16 mouse cellular contexts compared by ENCODE assay signal in the genomic region with DNA sequence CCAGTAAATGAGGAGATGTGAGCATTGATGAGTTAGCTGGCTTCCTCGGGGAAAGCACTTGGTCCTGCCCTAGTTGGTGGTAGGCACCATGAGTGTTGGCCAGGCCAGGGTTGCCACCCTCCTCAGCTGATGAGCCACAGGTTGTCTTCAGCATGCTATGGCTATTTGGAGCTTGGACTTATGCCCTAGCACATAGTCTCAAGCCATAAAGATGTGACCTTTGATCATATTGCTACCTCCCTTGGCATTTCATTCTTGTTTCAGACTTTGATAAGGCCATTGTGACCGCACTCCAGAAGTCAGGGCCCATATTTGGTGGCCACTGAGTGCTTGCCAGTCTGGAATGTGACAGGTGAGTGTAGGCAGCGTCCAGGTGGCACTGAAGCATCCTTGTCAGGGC. TPM values are rescaled to one million over a fixed set of nuclear protein-coding genes. Genes with fewer than 3 reads are reported as not detected.
DNase-seq lines count a peak whose midpoint lies in the region; ATAC-seq lines count a peak whose summit lies in the region.
"Had no signal": no experiment of that assay in that cellular context is flagged by ENCODE, and none has a peak within 500 bp of the region (broad histone marks: within the 10 kb centered on the region; RNA-seq: fewer than 3 reads in every experiment).

No protein-coding gene starts in this region.

- peak overlapping the region; percentile 28; the same call in 1 of the 2 replicates for H3K4me3 ChIP-seq in heart, embryonic 10.5 days
- H3K4me3 ChIP-seq in lung, embryonic 15.5 days = no peak overlapping the region
- H3K4me3 ChIP-seq in intestine, embryonic 16.5 days (ENCODE audit: low read length) = no peak overlapping the region
- no peak overlapping the region for H3K4me3 ChIP-seq in stomach, embryonic 15.5 days (replicated peaks)
- H3K4me3 ChIP-seq: hindbrain, embryonic 15.5 days; kidney, embryonic 15.5 days; layer of hippocampus, adult 2 months; left cerebral cortex, adult 2 months; liver, embryonic 15.5 days had no signal

- H3K4me2 ChIP-seq in lung, embryonic 15.5 days = no peak overlapping the region
- H3K4me2 ChIP-seq in intestine, embryonic 16.5 days (ENCODE audit: low read depth, low read length) = no peak overlapping the region
- H3K4me2 ChIP-seq in stomach, embryonic 15.5 days = no peak overlapping the region
- H3K4me2 ChIP-seq: hindbrain, embryonic 15.5 days; kidney, embryonic 15.5 days; liver, embryonic 15.5 days had no signal

- no peak for DNase-seq in heart, embryonic 10.5 days (ENCODE audit: low spot score)
- DNase-seq in heart, postnatal 10 days = no peak
- DNase-seq in lung, postnatal 10 days = no peak
- DNase-seq in kidney, adult 8-10 months = no peak
- no peak for DNase-seq in frontal cortex, adult 2 months (ENCODE audit: extremely low spot score in 1 of 2, low spot score in 1 of 2)
- DNase-seq: cerebellum, postnatal 25 days; forebrain, postnatal 0 days had no signal

- no peak for ATAC-seq in lung, embryonic 15.5 days (ENCODE audit: borderline replicate concordance, extremely low read depth, low FRiP score, low TSS enrichment)
- peak; percentile 70 for ATAC-seq in intestine, embryonic 16.5 days
- ATAC-seq in stomach, embryonic 15.5 days (ENCODE audit: insufficient read depth, low FRiP score, low read depth) = no peak
- ATAC-seq: forebrain, postnatal 0 days; Patski had no signal

- no peaks in the 10 kb centered on the region for H3K9me3 ChIP-seq in heart, embryonic 10.5 days
- H3K9me3 ChIP-seq in lung, embryonic 15.5 days = no peaks in the 10 kb centered on the region
- no peaks in the 10 kb centered on the region for H3K9me3 ChIP-seq in intestine, embryonic 16.5 days (ENCODE audit: control insufficient read depth, low read length)
- no peaks in the 10 kb centered on the region for H3K9me3 ChIP-seq in stomach, embryonic 15.5 days
- H3K9me3 ChIP-seq: hindbrain, embryonic 15.5 days; kidney, embryonic 15.5 days; liver, embryonic 15.5 days had no signal

- no peaks in the 10 kb centered on the region for H3K27me3 ChIP-seq in heart, embryonic 10.5 days (ENCODE audit: insufficient read depth, poor library complexity, severe bottlenecking)
- no peaks in the 10 kb centered on the region for H3K27me3 ChIP-seq in lung, embryonic 15.5 days
- no peaks in the 10 kb centered on the region for H3K27me3 ChIP-seq in intestine, embryonic 16.5 days (replicated peaks; ENCODE audit: control insufficient read depth, insufficient read depth, low read length)
- no peaks in the 10 kb centered on the region for H3K27me3 ChIP-seq in stomach, embryonic 15.5 days (replicated peaks)
- H3K27me3 ChIP-seq: hindbrain, embryonic 15.5 days; kidney, embryonic 15.5 days; liver, embryonic 15.5 days; Patski had no signal

- intact Hi-C loops in heart, postnatal 10 days (cut with DNase I) = no loop called here

- no peak overlapping the region for H3K9ac ChIP-seq in lung, embryonic 15.5 days
- no peak overlapping the region for H3K9ac ChIP-seq in intestine, embryonic 16.5 days (ENCODE audit: low read depth, low read length)
- no peak overlapping the region for H3K9ac ChIP-seq in stomach, embryonic 15.5 days
- H3K9ac ChIP-seq: forebrain, postnatal 0 days; hindbrain, embryonic 15.5 days; kidney, embryonic 15.5 days; liver, embryonic 15.5 days had no signal

- 62% methylated on average over 3 of the region's 3 CpGs for WGBS in heart, embryonic 10.5 days
- WGBS in lung, embryonic 15.5 days = 66% methylated on average over 3 of the region's 3 CpGs
- WGBS in intestine, embryonic 16.5 days = 60% methylated on average over 3 of the region's 3 CpGs
- 72% methylated on average over 3 of the region's 3 CpGs for WGBS in stomach, embryonic 15.5 days

- 0 out of 2 replicates have a peak, but pooled peaks cover 3% of the 10 kb centered on the region for H3K36me3 ChIP-seq in heart, embryonic 10.5 days
- H3K36me3 ChIP-seq in lung, embryonic 15.5 days = no peaks in the 10 kb centered on the region
- no peaks in the 10 kb centered on the region for H3K36me3 ChIP-seq in intestine, embryonic 16.5 days (ENCODE audit: control insufficient read depth, insufficient read depth, low read length)
- no peaks in the 10 kb centered on the region for H3K36me3 ChIP-seq in stomach, embryonic 15.5 days
- H3K36me3 ChIP-seq: hindbrain, embryonic 15.5 days; kidney, embryonic 15.5 days; liver, embryonic 15.5 days had no signal

- peak overlapping the region; percentile 75 for H3K27ac ChIP-seq in heart, embryonic 10.5 days
- peak overlapping the region; percentile 81 for H3K27ac ChIP-seq in lung, embryonic 15.5 days
- H3K27ac ChIP-seq in intestine, embryonic 16.5 days (ENCODE audit: low read length) = peak overlapping the region; percentile 7
- H3K27ac ChIP-seq in stomach, embryonic 15.5 days = 0 out of 2 replicates have a peak overlapping the region, but pooled peaks have one; percentile 52
- H3K27ac ChIP-seq: hindbrain, embryonic 15.5 days; layer of hippocampus, adult 2 months; left cerebral cortex, adult 2 months; liver, embryonic 15.5 days had no signal

- H3K4me1 ChIP-seq in heart, embryonic 10.5 days = peaks cover 89% of the 10 kb centered on the region
- H3K4me1 ChIP-seq in lung, embryonic 15.5 days = peaks cover 68% of the 10 kb centered on the region
- peaks cover 61% of the 10 kb centered on the region for H3K4me1 ChIP-seq in intestine, embryonic 16.5 days (ENCODE audit: control insufficient read depth, insufficient read depth, low read length)
- H3K4me1 ChIP-seq in stomach, embryonic 15.5 days = peaks cover 68% of the 10 kb centered on the region

RNA-seq across cellular contexts. Expression of gene Igsf3, which starts 19.2 kb away (rescaled TPM):
- polyA plus RNA-seq in heart, embryonic 10.5 days (2016; fragmentation: Nextera tagmentation; extraction: Ambion mirVana) = 41.9 and 45.9 TPM in 2 replicates
- 10 to 100 TPM; 21.6 to 24.9 TPM for total RNA-seq in heart, postnatal 10 days (2021)
- polyA plus RNA-seq in lung, embryonic 15.5 days (2015; fragmentation: Nextera tagmentation; extraction: Ambion mirVana) = 40.7 and 41.3 TPM in 2 replicates
- 17.9 and 19.2 TPM in 2 replicates for polyA plus RNA-seq in intestine, embryonic 16.5 days (2015; fragmentation: Nextera tagmentation; extraction: Ambion mirVana)
- polyA plus RNA-seq in stomach, embryonic 15.5 days (2015; fragmentation: Nextera tagmentation; extraction: Ambion mirVana) = 32.0 and 37.0 TPM in 2 replicates
- polyA plus RNA-seq in frontal cortex, adult 2 months (2012; rRNA removed) = 13.4 TPM in 2 replicates

Comparison
In these comparisons a context has a peak if more than half of its experiments do, and no peak if none do; other contexts are left out.
1. H3K27ac ChIP-seq: peak in every context shown above with its lines; median percentile 81 in lung, embryonic 15.5 days; 75 in heart, embryonic 10.5 days; 52 in stomach, embryonic 15.5 days; 7 in intestine, embryonic 16.5 days.